Mouse (Mus musculus): ENCODE measurements around the gene Il18.

Il18 gene

DNA sequence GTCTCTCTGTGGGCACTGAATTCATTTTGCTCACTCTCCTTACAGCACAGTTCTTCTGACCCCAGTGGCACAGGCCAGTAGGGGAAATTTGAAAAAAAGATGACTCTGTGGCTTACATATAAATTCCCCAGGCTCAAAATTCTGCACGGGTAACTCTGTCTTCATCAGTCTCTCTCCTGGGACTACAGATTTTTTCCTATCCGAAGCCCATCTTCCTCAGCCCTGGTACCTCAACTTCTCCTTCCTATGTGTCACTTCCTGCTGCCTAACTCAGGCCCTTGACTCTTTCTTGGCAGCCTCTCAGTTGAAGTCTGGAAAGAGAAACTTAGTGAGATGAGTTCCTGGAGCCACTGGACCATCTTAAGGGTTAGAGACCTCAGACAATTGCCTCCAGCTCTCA lies 1.1 kb upstream of the Il18 start:
- no peak for DNase-seq (ENCODE audit: low spot score)

DNA sequence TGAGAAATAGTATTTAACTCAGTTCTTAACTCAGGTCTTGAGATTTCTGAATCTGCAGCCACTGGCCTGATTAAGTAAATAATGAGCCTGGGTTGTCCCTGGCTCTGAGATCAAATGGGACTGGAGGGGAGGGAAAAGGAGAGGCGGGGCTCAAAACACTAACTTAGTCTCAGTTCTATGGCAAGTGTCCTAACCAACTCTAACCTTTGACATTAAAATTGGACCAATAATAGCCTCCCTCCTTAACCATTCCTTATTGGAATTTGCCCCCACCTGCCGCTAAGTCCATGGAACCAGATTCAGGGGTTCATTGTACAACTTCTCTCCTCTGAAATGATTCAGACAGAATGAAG lies 443 bp downstream of the Il18 start, which contains the start of gene Bco2:
TSS of gene Bco2 (minus strand) at position 88 of the 353 bp plus-strand sequence.
- DNase-seq (ENCODE audit: low spot score) = no peak

DNA sequence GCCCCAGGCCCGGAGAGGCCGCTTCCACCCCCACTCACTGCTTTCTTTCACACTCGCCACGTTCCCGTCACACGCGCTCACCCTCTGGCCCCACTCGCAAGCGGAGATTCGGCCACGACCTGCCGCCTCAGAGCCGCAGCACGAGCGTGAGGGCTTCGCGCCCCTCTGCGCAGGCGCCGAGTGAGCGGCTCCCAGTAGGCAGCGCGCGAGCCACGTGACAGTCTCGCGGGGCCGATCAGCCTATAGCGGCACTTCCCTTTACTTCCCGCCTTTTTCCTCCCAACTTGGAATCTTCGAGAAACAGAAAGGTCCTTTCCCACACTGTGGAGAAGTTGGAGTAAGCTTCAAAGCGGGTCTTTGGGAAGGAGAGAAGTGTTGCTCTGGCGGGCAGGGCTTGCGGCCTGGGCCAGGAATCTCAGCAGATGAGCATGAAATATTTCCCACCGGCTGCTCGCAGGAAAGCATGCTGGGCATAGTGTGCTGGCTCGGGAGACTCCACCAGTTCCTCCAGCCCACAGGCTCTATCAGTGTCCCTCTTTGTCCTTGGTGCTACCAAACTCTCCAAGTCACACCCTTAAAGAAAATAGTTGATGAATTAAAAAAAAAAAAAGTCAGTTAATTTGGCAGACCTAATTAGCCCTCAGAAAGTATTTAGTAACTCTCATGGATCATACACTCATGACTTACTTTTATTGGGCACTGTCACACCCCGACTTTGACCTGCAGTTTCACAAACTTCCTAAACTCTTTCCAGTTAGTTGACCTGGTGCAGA lies 6.7 kb downstream of the Il18 start, which contains the start of gene Tex12:
TSS of gene Tex12 (minus strand) at position 181 of the 773 bp plus-strand sequence.
- no peak for DNase-seq (ENCODE audit: low spot score)

DNA sequence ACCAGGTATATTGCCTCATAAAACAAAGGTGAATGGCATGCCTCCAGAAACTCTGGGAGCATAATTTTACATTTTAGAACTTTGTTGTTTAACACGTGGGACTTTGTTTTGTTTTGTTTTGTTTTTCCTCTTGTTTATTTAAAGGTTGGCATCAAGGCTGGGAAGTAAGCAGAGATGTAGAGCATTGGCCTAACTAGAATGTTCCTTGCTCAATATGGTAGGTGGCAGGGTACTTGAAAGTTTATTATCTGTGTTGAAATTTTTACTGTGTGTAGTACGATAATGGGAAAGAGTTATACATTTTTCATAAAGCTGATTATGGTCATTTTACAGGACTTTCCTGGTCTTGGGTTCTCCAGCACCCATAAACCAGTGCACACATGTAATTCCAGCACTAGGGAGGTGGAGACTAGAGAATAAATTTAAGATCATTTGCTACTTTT lies 7.3 kb downstream of the Il18 start:
- no peak for DNase-seq (ENCODE audit: low spot score)

DNA sequence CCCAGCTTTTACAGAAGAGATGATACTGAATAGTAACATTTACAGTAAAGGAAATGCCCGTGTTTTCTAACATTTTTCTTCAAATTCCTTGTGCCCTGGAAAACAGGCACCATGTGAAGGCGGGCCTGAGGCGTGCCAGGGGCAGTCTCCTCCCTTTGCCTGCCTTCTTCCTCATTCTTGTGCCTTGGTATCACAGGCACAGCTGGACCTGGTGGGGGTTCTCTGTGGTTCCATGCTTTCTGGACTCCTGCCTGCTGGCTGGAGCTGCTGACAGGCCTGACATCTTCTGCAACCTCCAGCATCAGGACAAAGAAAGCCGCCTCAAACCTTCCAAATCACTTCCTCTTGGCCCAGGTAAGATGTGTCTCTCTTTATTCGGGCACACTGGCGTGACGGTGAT lies 10.5 kb downstream of the Il18 start:
- peak; percentile 51 for DNase-seq (ENCODE audit: low spot score)

DNA sequence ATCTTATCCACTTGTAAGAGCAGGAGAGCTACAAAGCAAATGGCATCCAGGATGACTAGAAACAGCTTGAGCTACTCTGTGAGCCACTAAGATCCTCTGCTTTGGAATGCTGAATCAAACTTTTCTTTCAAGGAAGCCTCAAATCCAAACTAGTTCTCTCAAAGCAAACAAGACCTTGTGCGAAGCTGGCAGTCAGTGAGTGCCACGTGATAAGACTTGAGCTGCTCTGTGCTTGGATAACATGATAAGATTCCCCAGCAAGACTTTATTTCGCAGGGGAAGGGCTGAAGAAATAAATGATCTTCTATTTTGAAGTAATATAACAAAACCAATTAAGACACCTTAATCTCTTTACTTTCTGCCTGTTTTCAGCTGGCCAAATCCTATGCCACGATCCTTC lies 11.3 kb downstream of the Il18 start:
- peak; percentile 50 for DNase-seq (ENCODE audit: low spot score)

DNA sequence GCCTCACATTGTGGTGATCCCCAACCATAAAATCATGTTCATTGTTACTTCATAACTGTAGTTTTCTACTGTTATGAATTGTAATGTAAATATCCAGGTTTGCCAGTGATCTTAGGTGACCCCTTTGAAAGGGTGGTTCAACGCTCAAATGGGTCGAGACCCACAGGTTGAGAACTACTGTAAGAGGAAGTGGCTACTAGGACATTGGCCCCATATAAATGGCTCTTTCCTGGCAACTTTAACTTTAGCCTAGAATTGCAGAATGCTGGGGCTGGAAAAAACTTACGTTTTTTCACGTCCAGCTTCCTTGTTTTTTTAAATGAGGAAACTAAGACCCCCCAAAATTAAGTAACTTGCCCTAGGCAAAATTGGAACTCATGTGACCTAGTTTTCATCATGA lies 12.7 kb downstream of the Il18 start:
- no peak for DNase-seq (ENCODE audit: low spot score)

DNA sequence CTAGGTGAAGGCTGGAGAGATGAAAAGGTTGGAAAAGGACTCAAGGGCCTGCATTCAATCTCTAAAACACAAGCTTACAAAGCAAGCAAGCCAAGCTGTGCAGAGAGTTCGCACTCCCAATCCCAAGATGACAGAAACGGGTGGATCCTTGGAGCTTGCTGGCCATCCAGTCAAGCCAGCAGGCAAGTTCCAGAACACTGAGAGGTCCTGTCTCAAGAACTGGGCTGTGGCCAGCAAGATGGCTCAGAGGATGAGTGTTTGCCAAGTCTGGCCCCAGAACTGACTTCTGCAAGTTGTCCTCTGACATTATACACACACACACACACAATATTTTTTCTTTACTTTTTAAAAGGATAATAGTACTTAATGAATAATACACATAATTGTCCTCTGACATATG lies 13.3 kb downstream of the Il18 start:
- no peak for DNase-seq (ENCODE audit: low spot score)

DNA sequence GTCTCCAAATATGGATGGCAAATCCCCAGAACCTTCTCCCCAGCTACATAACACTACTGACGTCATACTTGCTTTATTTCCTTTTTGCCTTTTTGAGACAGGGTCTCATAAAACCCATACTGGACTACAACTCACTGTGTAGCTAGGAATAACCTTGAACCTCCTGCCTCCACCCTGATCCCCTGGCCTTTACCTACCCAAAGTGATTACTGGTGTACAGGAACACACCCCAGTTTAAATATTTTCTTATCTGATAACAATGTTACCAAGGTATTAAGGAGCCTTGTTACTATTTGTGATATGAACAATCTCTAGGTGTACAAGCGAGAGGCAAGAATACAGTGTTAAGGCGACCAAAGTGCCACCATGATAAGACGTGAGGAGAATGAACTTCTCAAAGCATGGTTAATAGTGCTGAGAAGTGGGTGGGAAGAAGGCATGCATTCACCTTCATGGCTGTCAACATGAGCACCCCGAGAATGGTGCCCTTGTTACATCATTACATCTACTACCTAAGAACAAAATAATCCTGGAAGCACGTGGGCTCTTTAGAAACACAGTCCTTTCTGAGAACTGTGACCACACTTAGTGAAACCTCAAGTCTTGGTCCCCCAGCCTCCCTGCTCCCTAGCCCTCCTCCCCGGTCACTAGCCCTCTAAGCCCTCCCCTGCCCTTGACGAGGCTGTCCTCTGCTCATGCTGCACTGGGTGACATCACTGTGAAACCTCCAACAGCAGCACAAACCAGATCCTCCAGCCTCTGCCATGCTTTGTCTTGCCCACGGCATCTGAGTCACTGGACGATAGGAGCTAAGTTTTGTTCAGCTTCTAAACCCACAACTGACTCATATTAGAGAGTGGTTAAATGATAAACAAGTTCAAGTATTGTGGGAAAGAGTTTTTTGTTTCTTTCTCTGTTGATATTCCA lies 15.2 kb downstream of the Il18 start:
- DNase-seq (ENCODE audit: low spot score) = no peak

DNA sequence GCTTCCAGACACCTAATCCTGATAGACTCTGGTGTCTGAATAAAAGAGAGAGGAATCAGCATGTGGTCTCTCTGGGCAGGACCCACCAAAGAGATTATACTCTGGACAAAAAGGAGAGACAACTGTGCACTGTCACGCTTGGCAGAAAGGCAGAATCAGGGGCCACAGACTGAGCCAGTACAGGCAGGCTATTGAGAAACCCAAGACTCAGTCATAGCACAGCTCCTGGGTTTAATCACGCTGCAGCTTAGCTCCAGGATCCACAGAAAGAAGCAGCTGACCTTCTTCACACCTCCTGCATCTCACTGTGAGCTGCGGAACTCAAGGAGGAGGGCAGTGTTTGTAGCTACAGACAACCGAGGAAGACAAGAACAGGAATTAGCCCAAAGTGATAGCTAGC lies 25.7 kb downstream of the Il18 start:
- no peak for DNase-seq (ENCODE audit: low spot score)

DNA sequence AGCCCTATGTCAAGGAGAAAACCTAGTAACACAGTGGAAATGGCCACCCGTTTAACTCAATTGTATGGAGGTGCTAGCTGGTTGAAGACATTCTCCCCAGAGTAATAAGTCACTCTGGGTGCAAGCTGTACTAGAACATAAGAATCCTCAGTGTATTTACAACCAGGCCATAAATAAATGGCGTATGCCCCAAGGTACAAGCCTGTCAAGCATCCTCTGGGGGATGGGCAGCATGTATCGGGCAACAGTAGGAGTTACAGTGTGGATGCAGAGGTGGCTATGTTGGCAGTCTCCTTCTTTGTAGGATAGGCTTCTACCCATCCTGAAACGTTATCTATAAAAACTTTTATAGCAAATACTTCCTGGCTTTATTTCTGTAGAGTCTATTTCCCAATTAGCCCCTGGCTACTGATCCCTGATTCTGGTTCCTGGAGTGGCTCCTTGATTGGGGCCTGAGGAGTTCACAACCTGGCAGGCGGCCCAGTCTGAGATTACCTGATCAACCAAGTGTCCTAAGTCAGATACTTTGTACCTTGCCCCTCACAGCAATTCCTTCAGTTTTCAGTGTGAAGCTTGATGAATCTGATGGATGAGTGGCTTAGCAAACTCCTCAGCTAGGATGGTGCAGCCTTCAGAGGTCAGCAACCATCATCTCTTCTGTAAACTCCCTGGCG lies 30.7 kb downstream of the Il18 start:
- DNase-seq (ENCODE audit: low spot score) = no peak

DNA sequence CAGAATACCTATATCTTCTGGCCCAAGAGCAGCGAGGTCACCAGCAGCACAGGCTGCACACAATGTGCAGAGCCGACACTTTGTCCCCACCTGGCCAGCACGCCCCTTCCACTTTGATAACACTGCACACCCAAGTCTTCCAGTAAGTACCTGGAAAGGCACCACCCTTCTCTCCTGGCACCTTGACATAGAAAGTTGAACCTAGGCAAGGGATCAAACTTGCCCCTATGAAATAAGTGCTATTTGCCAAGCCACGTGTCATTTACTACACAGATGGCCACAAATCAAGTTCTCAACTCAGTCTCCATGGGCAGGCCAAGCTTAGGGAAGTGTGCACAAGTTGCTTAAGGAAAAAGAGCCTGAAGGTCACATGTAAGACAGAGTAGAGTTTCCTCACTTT lies 32.3 kb downstream of the Il18 start:
- no peak for DNase-seq (ENCODE audit: low spot score)

DNA sequence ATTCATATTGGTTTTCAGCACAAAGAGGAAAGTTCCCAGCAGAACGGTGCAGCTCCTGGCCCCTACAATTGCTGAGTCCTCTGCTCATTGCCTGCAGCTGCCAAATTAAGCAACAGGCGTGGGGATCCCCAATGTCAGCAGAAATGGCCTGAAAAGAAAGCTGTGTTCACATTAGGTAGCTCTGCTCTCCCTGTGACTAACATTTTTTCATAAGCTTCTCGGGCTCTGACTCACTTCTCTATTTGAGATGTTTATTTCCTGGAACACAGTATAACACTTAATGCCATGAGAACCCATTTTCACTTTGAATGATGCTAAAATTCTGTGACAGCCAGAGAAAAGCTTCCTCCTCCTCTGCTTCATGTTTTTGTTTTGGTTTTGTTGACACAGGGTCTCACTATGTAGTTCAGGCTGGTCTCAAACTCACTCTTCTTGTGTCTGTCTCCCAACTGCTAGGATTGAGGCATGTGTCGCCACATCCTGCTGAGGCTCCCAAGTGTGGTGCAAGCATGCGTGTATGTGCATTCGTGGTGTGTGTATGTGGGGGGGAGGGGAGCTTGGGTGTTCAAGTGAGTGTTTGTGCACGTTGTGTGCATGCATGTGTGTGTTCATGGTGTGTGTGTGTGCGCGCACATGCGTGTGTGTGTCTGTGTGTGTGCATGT lies 36.4 kb downstream of the Il18 start:
- DNase-seq (ENCODE audit: low spot score) = no peak

DNA sequence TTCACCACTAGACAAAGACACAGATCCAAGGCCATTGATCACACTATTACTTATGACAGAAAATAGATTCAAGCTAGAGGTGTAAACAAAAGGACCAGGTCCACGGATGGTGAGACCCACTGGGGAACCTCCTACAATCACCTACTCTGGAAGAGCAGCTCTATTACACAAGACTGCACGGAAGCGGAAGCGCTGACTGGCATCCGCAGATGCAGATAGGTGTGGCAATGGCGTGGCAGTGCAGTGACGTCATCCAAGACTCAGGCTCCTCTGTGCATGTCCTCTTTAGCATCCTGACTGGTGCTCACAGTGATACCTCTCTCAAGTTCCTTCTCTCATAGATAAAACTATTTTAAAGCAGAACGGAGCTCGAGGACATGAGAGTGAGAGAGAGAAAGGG lies 38.3 kb downstream of the Il18 start:
- DNase-seq (ENCODE audit: low spot score) = no peak

DNA sequence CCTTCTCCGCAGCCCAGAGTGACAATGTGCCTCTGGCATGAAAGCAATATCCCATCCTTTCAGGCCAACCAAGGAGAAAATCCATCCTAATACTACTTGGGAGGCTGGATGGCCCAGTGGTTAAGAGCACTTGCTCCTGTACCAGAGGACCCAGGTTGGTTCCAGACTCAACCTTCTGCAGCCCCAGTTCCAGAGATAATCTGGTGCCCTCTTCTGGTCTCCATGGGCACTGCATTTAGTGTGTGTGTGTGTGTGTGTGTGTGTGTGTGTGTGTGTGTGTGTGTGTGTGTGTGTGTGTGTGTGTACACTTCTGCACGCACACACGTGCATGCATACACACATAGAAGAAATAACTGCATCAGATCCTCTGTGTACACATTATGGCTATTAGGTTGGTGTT lies 38.9 kb downstream of the Il18 start:
- DNase-seq (ENCODE audit: low spot score) = no peak

DNA sequence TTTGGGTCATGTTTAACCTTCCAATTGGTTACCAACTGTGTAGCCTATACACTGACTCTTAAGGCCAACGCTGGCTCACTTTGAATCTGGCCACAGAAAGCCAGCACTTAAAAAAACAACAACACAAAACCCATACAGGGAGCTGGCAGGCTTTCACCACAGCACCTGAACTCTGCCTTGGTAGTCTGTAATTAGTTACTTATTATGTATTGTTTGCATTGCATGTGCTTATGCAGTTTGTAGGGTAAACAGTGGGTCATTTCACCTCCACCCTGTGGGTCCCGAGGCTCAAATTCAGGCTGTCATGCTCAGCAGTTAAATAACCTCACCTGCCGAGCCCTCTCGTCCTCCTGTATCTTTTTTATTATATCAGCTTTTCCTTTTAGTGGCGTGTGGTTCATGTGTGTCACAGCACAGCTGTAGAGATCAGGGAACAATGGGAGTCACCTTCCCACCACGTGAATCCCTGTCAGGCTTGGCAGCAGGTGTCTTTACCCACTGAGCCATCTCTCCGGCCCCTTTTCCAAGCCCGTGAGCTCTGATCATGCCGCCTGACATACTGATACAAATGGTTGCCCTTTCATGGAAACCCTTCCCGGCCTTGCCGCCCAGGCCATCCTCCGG lies 40.3 kb downstream of the Il18 start:
- DNase-seq (ENCODE audit: low spot score) = no peak

DNA sequence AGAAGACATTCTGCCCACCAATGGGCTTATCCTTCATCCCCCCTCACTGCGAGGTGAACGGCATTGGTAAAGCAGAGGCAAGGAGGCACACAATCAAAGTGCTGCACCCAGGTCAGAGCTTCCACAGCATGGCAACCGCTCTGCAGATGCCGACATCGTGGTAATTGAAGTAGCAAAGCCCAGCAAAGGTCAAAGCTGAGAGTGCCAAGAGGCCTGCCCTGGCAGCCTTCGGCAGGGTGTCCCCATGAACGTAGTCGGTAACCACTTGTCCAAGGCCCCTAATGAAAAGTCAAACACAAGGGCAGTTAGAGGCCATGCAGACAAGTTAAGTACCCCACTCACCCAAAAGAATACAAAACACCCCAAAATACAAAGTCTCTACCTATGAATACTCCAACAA lies 42.3 kb downstream of the Il18 start:
- no peak for DNase-seq (ENCODE audit: low spot score)

DNA sequence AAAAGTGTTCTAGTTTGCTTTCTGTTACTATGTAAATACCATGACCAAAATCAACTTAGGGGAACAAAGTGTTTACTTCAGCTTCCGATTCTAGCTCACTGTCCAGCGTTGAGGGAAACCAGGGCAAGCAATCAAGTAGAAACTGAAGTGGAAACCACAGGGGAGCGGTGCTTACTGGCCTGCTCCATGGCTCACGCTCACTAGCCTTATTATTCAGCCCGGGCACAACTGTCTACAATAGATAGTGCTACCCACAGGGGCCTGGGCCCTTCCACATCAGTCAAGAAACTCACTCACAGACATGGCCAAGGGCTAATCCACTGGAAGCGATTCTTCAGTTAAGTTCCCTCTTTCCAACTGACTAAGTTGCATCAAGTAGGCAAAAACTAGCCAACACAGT lies 46.9 kb downstream of the Il18 start:
- no peak for DNase-seq (ENCODE audit: low spot score)

DNA sequence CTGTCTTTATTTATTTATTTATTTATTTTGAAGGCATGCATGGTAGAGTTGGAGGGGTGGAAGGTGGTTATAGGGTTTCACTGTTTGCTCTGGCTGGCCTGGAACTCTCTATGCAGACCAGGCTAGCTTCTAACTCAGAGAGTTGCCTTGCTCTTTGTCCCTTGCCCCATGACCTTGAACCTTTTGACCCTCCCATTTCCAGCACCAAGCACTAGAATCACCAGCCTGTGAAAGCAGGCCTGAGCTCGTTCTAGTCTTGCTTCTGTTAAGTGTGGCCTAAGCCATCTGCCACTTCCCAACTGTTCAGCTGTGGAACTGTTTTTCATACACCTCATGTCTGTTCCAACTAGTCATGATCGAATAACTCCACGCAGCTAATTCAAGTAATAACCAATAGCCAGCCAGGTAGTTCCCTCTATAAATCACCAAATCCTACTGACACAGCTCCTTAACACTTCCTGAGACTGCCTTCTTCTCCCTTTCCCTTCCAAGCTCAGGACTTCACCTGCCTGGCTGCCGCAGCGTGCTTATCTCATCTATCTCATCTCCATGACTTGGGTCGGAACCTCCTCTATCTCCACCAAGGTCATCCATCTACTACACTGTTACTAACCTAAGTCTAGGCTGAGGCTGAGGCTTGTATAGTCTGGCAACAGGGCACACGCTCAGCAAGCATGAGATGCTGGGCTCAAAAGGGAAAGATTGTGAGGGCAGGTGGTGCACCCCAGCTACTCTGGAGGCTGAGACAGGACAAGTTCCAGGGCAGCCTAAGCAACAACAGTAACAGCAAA lies 47.6 kb downstream of the Il18 start:
- DNase-seq (ENCODE audit: low spot score) = no peak

DNA sequence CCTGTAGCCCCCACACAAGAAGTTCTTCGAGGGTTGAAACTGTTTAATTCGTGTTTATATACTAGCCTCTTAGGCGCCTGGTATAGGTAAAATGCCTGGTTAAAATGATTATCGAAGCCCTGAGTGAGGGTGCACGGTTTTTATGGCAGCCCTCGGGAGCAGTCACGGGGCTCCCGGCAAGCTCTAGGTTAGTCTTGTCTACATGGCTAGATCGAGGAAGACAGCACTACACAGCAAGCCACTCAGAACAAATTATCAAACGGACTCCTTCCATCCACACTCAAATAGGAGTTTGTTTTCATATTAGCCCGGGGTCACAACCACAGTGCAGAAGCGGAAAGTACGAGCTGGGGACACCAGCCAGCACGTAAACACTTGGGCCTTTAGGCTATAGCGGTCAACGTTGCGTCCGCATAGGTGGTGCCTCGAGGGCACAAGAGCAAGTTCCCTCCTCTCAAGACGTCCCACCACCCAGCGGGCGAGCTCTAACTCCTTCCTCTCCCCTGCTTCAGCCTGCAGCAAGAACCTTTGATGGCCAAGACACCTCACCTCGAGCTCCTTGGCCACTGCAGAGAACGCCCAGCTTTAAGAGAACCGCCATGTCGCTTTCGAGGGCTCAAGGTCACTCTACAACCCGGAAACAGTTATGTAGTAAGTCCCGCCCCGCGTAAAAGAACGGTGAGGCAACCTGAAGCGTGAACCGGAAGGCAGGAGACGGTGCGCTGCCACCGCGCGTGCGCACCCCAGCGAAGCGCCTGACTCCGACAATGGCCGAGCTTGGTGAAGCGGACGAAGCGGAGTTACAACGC lies 48.8 kb downstream of the Il18 start, which contains the start of the genes Sdhd and Timm8b:
TSS of gene Sdhd (minus strand) at position 624 of the 809 bp plus-strand sequence.
TSS of gene Timm8b (plus strand) at position 722 of the 809 bp plus-strand sequence.
- DNase-seq (ENCODE audit: low spot score) = peak; percentile 91
